Mouse (Mus musculus) urinary bladder, postnatal 25 days (tissue): Measurements from ENCODE around the gene Fam102b.

ENCODE experiments used
- DNase-seq: peaks from one replicate; pipeline ENCODE4 v3.0.0; 2022; ENCODE audit warnings: low spot score

Gene Fam102b

DNA sequence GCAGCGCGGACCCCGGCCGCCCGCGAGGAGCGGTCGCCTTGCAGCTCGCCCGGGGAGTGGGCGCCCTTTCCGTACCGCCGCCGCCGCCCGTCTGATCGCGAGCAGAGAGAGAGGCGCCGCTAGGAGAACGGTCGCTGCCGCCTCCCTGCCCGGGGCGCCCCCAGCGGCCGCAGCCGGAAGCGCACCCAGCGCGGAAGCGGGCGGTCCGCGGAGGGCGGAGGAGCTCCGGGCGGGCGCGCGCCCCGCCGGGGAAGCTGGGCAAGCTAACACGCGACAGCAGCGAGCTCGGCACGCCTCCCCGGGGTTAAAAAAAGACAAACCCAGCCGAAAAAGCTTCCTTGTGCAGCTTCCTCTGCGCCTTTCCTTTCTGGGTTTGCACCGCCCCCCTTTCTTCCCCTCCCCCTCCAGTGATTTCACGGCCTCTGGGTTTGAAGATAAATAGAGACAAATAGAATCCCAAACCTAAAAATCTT, at the start of gene Fam102b:
TSS of gene Fam102b (minus strand) at position 93 of the 473 bp plus-strand sequence.
- peak; percentile 92 for DNase-seq

- no peak for DNase-seq
Measured at GRCm38 (mm10) chr3:109062989-109063388, 35.6 kb upstream of the Fam102b start.

GRCm38 (mm10) chr3:109062391-109062790, 35.0 kb upstream of the Fam102b start:
- DNase-seq = no peak

- no peak for DNase-seq
Measured at GRCm38 (mm10) chr3:109059903-109060302, 32.5 kb upstream of the Fam102b start.

GRCm38 (mm10) chr3:109051946-109052331, 24.5 kb upstream of the Fam102b start:
- DNase-seq = no peak

- no peak for DNase-seq
Measured at GRCm38 (mm10) chr3:109051056-109051945, 23.9 kb upstream of the Fam102b start.

DNA sequence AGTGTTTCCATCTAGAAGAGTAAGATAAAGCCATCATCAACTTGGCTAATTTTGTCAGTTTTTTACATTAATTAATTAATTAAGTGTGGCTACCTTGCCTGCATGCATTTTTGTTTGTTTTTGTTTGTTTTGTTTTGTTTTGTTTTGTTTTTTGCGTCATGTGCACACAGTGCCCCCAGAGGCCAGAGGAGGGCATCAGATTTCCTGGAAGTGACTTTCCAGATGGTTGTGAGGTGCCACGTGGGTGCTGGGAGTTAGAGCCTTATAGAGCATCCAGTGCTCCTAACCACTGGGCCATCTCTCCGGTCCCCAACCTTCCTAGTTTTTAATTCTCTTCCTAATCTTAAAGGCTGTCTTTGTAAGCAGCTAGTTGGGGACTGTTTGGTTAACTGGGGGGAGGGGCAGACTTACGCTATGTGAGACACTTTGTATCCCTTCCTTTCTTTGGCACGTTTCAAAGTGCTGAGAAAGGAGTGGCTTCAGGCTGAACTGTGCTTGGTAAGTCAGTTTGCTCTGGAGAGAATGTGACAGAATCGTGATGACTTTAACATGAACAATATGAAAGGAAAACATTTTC, 20.4 kb upstream of the Fam102b start:
- DNase-seq = no peak

DNA sequence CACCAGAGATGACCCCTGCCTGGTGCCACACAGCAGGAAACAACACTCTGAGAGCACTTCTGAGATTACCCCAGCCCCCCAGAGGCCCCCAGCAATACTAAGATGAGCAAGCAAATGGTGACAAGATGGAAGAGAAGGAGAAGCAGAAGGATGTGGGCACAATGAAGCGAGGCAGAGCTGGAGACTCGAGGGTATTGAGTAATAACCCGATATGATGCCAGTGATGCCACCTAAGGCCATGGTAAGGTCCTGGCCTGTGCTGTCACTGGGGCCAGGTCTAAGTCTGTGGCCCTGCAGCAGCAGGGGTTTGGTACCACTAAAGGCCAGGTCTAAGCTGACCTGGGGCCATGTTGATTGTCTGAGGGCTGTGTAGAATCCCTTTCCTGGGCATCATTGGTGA, 19.0 kb upstream of the Fam102b start:
- no peak for DNase-seq

DNA sequence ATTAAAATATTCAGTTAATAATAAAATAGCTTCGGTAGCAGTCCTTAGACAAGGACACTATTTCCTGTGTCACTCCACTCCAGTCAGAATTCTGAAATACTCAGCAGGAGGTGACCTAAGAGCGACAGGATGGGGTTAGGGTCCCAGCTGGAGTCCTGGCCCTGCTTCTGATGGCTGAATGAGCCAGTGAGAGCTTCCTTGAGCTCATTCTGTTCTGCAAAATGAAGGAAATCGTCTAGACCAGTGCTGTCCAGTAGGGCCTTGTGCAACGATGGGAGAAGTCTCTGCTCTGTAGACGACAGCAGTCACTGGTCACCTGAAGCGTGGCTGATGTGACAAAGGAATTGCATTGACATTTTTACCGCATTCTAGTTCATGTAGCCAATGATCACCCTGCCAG, 16.0 kb upstream of the Fam102b start:
- DNase-seq = no peak

- DNase-seq = no peak
Measured at GRCm38 (mm10) chr3:109040908-109041307, 13.5 kb upstream of the Fam102b start.

GRCm38 (mm10) chr3:109034411-109034810, 7.0 kb upstream of the Fam102b start:
- no peak for DNase-seq

GRCm38 (mm10) chr3:109032306-109032705, 4.9 kb upstream of the Fam102b start:
- no peak for DNase-seq

DNA sequence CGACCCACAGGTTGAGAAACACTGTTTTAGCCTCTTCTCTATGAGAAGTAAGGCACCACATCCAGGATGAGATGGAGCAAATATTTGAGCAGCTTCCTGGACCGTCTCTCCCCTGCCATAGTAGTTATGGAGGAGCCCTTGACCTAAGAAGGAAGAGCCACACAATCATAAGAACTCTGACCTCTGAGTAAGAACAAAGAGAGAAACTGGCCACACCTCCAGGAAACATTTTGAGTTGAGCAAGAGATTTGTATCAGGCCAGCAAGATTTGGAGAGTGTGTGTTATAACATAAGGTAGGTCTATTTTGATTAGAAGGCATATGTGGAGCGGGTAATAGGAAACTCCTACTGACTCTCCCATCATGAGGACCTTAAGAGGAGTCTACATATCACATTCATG, 4.2 kb upstream of the Fam102b start:
- DNase-seq = no peak

- no peak for DNase-seq
Measured at GRCm38 (mm10) chr3:109030817-109031216, 3.4 kb upstream of the Fam102b start.

- DNase-seq = no peak
Measured at GRCm38 (mm10) chr3:109029661-109030060, 2.3 kb upstream of the Fam102b start.

GRCm38 (mm10) chr3:109026991-109027470, 376 bp downstream of the Fam102b start:
- peak; percentile 38 for DNase-seq

GRCm38 (mm10) chr3:109026462-109026990, 881 bp downstream of the Fam102b start:
- DNase-seq = no peak

DNA sequence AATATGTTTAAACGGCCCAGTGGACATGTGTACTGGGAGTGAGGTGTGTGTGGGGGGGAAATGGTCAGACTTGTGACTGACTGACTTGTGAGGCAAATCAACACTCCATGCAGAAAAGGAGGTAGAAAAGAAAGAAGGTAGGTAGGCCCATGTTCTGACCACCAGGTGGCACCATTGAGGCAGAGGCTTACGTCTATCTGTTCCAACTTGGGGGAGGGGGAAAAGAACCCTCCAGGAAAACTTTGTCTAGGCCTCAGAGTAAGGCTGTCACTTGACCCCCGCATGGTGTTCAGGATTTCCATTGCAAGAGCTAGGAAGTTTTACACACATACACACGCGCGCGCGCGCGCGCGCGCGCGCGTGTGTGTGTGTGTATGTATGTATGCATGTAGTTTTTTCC, 1.8 kb downstream of the Fam102b start:
- DNase-seq = peak; percentile 73

- DNase-seq = no peak
Measured at GRCm38 (mm10) chr3:109023066-109023465, 4.3 kb downstream of the Fam102b start.

- DNase-seq = no peak
Measured at GRCm38 (mm10) chr3:109021720-109022516, 5.5 kb downstream of the Fam102b start.

DNA sequence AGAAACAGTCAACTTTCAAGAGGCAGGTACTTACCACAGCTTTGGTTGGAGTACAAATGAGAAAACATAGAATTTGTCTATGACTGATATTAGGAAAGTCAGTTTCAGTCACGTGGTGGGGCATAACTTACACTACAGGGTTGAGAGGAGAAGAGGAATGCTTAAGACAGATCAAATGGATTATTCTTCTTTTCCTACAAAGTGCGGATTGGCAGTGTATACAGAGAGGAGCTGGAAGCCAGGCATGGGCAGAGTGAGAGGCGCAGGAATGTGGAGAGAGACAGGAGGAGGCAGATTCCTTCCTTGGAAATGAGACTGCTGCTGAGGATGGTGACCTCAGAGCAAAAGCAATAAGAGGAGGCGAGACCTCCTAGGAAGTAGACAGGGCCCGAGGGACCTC, 9.1 kb downstream of the Fam102b start:
- no peak for DNase-seq

- no peak for DNase-seq
Measured at GRCm38 (mm10) chr3:109012595-109012994, 14.8 kb downstream of the Fam102b start.
